Mouse (Mus musculus): ENCODE data around the gene Olfr444.

Olfr444 gene

GRCm38 (mm10) chr6:42948767-42949166, at the start of gene Olfr444:
Gene Olfr444 (plus strand): TSS chr6:42949067.
- in situ Hi-C loops (cut with MboI, MseI): no loop called here

GRCm38 (mm10) chr6:42900345-42900744, 48.5 kb upstream of the Olfr444 start:
- in situ Hi-C loops (cut with MboI, MseI): no loop called here

- in situ Hi-C loops (cut with MboI, MseI): no loop called here
Observed at GRCm38 (mm10) chr6:42908578-42908977, 40.3 kb upstream of the Olfr444 start, which contains the start of gene Olfr447. Gene Olfr447 (plus strand): TSS chr6:42908878.

- in situ Hi-C loops (cut with MboI, MseI): no loop called here
Observed at GRCm38 (mm10) chr6:42921077-42921476, 27.8 kb upstream of the Olfr444 start, which contains the start of gene Olfr446. Gene Olfr446 (plus strand): TSS chr6:42921377.

- in situ Hi-C loops (cut with MboI, MseI): no loop called here
Observed at GRCm38 (mm10) chr6:42980377-42980776, 31.5 kb downstream of the Olfr444 start.
